Mouse (Mus musculus) heart, adult 2 months (tissue): ENCODE data around the gene Shroom3.

ENCODE experiments used
- CTCF ChIP-seq: fragments of 200-600 bp; IDR thresholded peaks from 2 replicates; pipeline ENCODE4 v1.8.1; 2022; ENCODE audit warnings: antibody characterized with exemption, mild to moderate bottlenecking, moderate library complexity
- POLR2A ChIP-seq: fragments of 200-500 bp; IDR thresholded peaks from 2 replicates; pipeline ENCODE4 v1.6.1; 2011; ENCODE audit warnings: mild to moderate bottlenecking, low read depth, low read length, control low read depth; ENCODE audit not compliant: insufficient read depth

DNA sequence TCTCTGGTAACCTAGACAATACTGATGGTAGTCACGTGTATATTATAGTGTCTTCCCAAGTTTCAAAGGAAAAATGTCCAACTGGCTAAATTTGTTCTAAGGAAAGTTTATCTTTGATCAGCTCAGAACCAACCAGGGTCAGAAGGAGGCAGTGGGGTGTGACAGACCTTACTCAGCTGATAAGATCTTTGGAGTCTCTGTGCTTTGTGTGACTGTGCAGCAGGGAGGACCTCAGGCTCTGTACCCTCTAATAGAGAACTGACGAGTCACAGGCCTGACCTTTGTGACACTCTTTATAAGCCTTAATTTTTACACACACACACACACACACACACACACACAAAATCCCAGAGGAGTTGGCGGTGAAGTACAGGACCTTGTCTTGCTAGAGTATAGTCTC lies 193.9 kb downstream of the Shroom3 start:
- TF ChIP-seq CTCF, result no peak
- no peak for TF ChIP-seq POLR2A
